Mouse (Mus musculus) bone marrow macrophage, adult 2 months (primary cell): ENCODE data around the gene Rapgef4.

Source experiments
- CTCF ChIP-seq: IDR thresholded peaks from 2 replicates; pipeline ENCODE4 v1.5.1; 2012; ENCODE audit warnings: low read depth, mild to moderate bottlenecking, low read length, moderate library complexity
- POLR2A ChIP-seq: IDR thresholded peaks from 2 replicates; pipeline ENCODE4 v1.6.1; 2012; ENCODE audit warnings: mild to moderate bottlenecking, low read depth, low read length, borderline replicate concordance

- TF ChIP-seq CTCF (no peak), POLR2A (no peak)
These were observed 57.2 kb downstream of the Rapgef4 start for GRCm38 (mm10) chr2:72038235-72038634.
